Mouse (Mus musculus): ENCODE measurements at regions not wholly inside any gene's neighbourhood (a gene's known extent, or its start where the extent isn't known, plus 50 kb on each side); places are given as distances from the start of the nearest gene placed in this dataset.

- no peak overlapping the region for H3K4me3 ChIP-seq
- no peak for ATAC-seq (ENCODE audit: low FRiP score)
- H3K9ac ChIP-seq = no peak overlapping the region
- H3K4me1 ChIP-seq (replicated peaks) = no peaks in the 10 kb centered on the region
- H3K36me3 ChIP-seq = no peaks in the 10 kb centered on the region
- H3K9me3 ChIP-seq = no peaks in the 10 kb centered on the region
- WGBS = 83% methylated on average over 4 of the region's 4 CpGs
- no peaks in the 10 kb centered on the region for H3K27me3 ChIP-seq
- no peak overlapping the region for H3K4me2 ChIP-seq
- H3K27ac ChIP-seq = no peak overlapping the region
These were observed 126.0 kb upstream of the Rasa1 start for GRCm38 (mm10) chr13:85414951-85415350.

- Histone ChIP-seq H3K9ac (no peak overlapping the region), H3K4me1 (replicated peaks) (no peaks in the 10 kb centered on the region), H3K4me2 (no peak overlapping the region), H3K27me3 (no peaks in the 10 kb centered on the region), H3K27ac (no peak overlapping the region), H3K9me3 (no peaks in the 10 kb centered on the region), H3K4me3 (no peak overlapping the region), H3K36me3 (no peaks in the 10 kb centered on the region)
- 95% methylated on average over 3 of the region's 3 CpGs for WGBS
- ATAC-seq (ENCODE audit: low FRiP score) = no peak
These were observed 122.4 kb upstream of the Rasa1 start for GRCm38 (mm10) chr13:85411327-85411726.

DNA sequence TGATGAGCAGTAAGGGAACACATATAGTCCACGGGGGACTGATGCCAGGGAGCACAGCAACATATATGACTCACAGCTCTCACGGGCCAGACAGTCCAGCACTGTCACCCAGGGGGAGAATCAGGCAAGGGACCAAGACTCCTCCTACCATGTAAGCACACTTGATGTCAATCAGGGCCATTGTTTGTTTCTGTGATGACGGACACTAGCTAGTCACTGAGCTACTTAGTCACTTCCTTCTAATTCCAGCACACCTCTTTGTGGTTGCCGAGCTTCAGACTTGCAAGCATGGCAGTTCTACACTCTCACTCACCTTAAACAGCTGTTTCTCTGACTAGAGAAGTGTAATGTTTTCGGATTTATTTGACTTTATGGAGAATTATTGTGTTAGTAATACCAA lies 109.9 kb upstream of the Rasa1 start:
- Histone ChIP-seq H3K9ac (no peak overlapping the region), H3K4me2 (no peak overlapping the region), H3K4me3 (no peak overlapping the region), H3K27me3 (no peaks in the 10 kb centered on the region), H3K9me3 (no peaks in the 10 kb centered on the region), H3K36me3 (no peaks in the 10 kb centered on the region), H3K27ac (no peak overlapping the region), H3K4me1 (replicated peaks) (no peaks in the 10 kb centered on the region)
- 79% methylated on average over 5 of the region's 5 CpGs for WGBS
- ATAC-seq (ENCODE audit: low FRiP score) = no peak

- H3K9me3 ChIP-seq = no peaks in the 10 kb centered on the region
- WGBS = 88% methylated on average over 3 of the region's 3 CpGs
- H3K4me3 ChIP-seq = no peak overlapping the region
- H3K27me3 ChIP-seq = no peaks in the 10 kb centered on the region
- no peaks in the 10 kb centered on the region for H3K4me1 ChIP-seq (replicated peaks)
- H3K36me3 ChIP-seq = no peaks in the 10 kb centered on the region
- no peak for ATAC-seq (ENCODE audit: low FRiP score)
- no peak overlapping the region for H3K9ac ChIP-seq
- H3K4me2 ChIP-seq = no peak overlapping the region
- H3K27ac ChIP-seq = no peak overlapping the region
These were observed 87.5 kb upstream of the Rasa1 start for GRCm38 (mm10) chr13:85376338-85376998.

DNA sequence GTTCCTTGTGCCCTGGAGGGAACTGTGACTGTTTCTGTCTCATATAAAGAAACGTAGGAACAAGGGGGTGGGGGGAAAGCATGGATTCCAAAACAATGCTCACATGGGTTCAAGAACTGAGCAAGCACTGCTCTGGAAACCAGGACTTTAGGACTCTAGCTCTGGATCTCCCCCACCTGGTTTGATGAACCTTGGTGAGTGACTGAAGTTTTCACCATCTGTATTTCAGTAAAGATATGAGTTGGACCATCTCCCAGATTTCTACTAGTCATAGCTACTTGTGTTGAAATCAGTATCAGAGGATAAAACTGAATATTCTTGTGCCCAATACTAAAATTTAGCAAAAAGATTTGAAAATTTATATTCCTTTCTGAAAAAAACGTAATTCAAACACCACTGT lies 70.7 kb upstream of the Rasa1 start:
- H3K4me2 ChIP-seq = no peak overlapping the region
- no peak overlapping the region for H3K9ac ChIP-seq
- H3K4me3 ChIP-seq = no peak overlapping the region
- WGBS = 71% methylated on average over 2 of the region's 2 CpGs
- H3K27me3 ChIP-seq = no peaks in the 10 kb centered on the region
- no peak for ATAC-seq (ENCODE audit: low FRiP score)
- no peaks in the 10 kb centered on the region for H3K9me3 ChIP-seq
- no peaks in the 10 kb centered on the region for H3K4me1 ChIP-seq (replicated peaks)
- no peak overlapping the region for H3K27ac ChIP-seq
- H3K36me3 ChIP-seq = no peaks in the 10 kb centered on the region

DNA sequence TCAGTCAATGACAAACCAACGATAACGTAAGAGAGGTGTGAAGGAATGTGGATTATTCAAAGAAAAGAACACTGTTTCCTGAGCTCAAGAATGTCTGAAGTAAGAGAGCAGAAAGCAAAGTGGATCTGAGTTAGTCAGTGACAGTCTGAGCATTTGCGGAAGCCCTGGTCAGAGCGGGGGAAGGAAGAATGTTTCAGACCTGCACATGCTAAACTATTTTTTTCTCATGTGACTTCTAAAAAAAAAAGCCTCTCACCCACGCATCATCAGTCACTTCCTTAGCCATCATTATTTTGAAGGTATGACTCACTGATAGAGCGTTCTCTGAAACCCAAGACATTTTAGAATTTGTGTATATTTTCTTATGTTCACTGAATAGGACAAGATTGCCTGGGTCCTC lies 70.2 kb upstream of the Rasa1 start:
- H3K4me2 ChIP-seq = no peak overlapping the region
- ATAC-seq (ENCODE audit: low FRiP score) = no peak
- WGBS = 91% methylated on average over 6 of the region's 6 CpGs

GRCm38 (mm10) chr13:85352061-85352460 lies 63.1 kb upstream of the Rasa1 start:
- H3K9me3 ChIP-seq = no peaks in the 10 kb centered on the region
- no peaks in the 10 kb centered on the region for H3K27me3 ChIP-seq
- H3K36me3 ChIP-seq = no peaks in the 10 kb centered on the region
- WGBS = 74% methylated on average over 3 of the region's 3 CpGs
- no peak overlapping the region for H3K4me2 ChIP-seq
- no peak overlapping the region for H3K4me3 ChIP-seq
- no peak overlapping the region for H3K9ac ChIP-seq
- no peaks in the 10 kb centered on the region for H3K4me1 ChIP-seq (replicated peaks)
- H3K27ac ChIP-seq = no peak overlapping the region
- no peak for ATAC-seq (ENCODE audit: low FRiP score)

More for the DNA sequence above, 70.2 kb upstream of the Rasa1 start:
- Histone ChIP-seq H3K9ac (no peak overlapping the region), H3K9me3 (no peaks in the 10 kb centered on the region), H3K36me3 (no peaks in the 10 kb centered on the region), H3K27me3 (no peaks in the 10 kb centered on the region), H3K4me3 (no peak overlapping the region), H3K27ac (no peak overlapping the region), H3K4me1 (replicated peaks) (no peaks in the 10 kb centered on the region)

Measured in hindbrain, embryonic 13.5 days (tissue).